Mouse (Mus musculus): ENCODE data around the gene Osbpl2. TPM values are rescaled to one million over a fixed set of nuclear protein-coding genes. Genes with fewer than 3 reads are reported as not detected.

Gene Osbpl2
- total RNA-seq (2015) (22.0 and 23.2 TPM in 2 replicates), total RNA-seq (2017) (39.8 and 62.2 TPM in 2 replicates)

DNA sequence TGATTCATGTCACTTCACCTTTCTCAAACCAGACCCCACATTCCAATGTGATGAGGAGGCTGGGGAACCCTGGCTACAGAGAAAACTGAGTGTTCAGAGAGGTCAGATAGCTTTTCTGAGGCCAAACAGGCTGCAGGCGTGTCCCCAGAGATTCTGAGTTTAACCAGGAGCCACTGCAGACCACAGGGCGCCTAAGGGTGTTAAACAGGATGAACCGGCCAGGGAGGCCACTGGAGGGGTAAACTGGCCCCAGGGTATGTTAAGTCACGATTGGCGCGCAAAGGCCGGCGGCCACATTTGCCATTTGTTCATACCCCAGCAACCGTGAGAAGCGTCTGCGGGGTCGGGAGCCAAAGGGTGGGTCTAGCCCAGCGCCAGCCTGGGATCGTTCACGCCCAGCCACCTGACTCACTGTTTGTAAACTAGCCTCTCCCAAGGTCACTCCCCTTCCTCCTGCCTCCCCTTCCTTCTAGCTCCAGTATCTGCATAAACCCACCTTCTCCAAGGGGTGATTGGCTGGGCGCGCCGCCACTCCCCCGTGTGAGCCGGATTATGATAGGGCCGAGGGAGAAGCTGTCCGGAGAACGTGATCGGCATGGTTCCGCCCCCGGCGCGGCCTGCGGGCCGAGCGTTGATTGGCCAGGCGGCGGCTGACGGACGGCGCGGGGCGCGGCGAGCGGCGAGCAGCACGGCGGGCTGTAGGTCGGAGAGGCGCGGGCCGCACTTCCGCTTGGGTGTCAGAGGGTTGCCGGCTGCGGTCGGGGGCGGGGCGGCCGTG lies at the start of gene Osbpl2:
TSS of gene Osbpl2 (plus strand) at position 646 of the 778 bp plus-strand sequence.
- ATAC-seq (ENCODE audit: poor library complexity, severe bottlenecking), result peak; percentile 85

- peak; percentile 23 for ATAC-seq (ENCODE audit: poor library complexity, severe bottlenecking)
These were observed 49.2 kb upstream of the Osbpl2 start for GRCm38 (mm10) chr2:180069770-180070480.

GRCm38 (mm10) chr2:180070481-180071453 lies 48.3 kb upstream of the Osbpl2 start, which contains the start of gene Mtg2:
TSS of gene Mtg2 (plus strand) at chr2:180070588.
- ATAC-seq (ENCODE audit: poor library complexity, severe bottlenecking), result peak; percentile 96

- no peak for ATAC-seq (ENCODE audit: poor library complexity, severe bottlenecking)
These were observed 47.4 kb upstream of the Osbpl2 start for GRCm38 (mm10) chr2:180071671-180072070.

DNA sequence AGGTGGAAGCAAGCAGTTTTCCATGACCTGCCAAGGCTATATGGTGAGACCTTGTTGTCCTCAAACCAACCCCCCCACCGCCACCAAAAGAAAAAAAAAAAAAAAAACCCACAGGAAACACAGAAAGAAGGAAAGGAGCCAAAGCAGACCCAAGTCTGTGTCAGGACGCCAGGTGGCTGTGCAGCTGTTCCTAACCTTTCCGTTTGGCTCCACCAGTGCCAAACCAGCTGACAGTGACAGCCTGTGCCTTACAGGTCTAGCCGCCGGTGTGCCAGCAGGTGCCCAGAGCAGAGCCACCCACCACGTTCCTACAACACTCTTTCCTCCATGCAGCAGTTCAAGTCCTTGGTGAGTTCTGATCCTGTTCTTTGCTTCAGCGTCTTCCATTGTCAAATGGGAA lies 46.2 kb upstream of the Osbpl2 start:
- ATAC-seq (ENCODE audit: poor library complexity, severe bottlenecking), result no peak

DNA sequence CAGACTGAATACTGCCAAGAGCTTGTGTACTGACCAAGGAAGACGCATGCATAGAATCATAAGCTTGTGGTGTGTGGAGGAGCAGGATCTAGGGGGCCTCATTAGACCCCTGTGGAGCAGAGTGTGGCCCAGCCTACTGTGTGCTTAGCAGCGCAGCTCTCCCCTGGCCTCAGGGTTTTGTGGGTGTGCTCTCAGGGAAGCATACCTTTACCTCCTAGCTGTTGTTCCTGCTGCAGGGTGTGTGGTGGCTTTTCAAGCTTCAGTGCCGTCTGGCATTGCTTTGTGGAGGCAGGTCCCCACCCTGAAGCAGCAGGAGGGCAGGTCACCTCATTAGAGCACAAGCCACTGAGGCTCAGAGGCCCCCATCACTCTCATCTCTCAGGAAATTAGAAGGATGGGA lies 41.5 kb upstream of the Osbpl2 start:
- no peak for ATAC-seq (ENCODE audit: poor library complexity, severe bottlenecking)

DNA sequence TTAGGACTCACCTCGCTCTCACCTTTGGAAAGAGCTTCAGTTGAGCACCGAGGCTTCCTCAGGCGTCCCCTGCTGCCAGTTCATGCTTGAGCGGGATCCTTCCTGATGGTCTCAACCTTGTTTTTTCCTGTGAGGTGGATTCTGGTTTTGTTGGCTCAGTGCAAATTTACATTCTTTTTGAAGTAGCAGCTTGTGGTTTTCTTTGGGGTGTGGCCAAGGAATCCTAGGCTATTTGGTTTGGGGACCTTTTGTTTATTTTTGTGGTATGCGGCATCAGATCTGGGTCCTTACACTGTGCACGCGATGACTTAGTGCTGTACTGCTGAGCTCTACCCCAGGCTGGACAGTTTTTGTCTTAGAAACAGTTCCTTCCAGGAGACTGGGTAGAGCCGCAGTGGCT lies 38.4 kb upstream of the Osbpl2 start:
- ATAC-seq (ENCODE audit: poor library complexity, severe bottlenecking), result no peak

- no peak for ATAC-seq (ENCODE audit: poor library complexity, severe bottlenecking)
These were observed 36.0 kb upstream of the Osbpl2 start for GRCm38 (mm10) chr2:180083063-180083462.

GRCm38 (mm10) chr2:180084565-180084964 lies 34.5 kb upstream of the Osbpl2 start:
- ATAC-seq (ENCODE audit: poor library complexity, severe bottlenecking), result no peak

DNA sequence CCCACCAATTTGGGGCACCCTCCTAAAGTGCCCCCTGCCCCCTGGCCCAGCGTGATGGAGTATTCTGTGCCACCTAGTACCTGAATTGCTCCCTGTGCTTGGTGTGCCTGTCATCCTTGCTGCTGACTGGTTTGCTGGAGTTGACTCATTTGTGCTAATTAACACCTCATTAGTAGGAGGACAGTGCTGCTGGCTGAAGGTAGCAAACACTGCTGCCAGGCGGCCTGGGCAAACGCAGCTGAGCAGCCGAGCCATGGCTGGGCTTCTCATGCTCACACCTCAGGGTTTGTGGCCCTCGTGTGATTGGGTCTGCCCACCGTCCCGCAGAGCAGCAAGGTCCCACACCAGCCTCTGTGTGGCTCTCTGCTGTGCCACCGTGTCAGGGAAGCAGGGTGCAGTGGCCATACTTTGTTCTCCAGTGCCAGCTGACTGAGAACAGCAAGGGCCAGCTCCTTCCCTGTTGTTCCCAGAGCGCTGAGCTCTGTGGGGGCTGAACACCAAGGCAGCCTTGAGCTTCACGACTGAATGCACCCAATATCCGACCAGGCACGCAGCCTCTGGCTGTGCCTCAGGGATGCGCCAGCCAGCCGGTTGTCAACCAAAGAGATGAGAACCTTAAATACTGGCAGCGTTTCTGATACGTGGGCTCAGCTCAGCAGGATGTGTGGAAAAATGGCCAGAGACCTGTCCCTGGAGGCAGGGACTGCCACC lies 33.0 kb upstream of the Osbpl2 start:
- ATAC-seq (ENCODE audit: poor library complexity, severe bottlenecking), result no peak

- no peak for ATAC-seq (ENCODE audit: poor library complexity, severe bottlenecking)
These were observed 32.5 kb upstream of the Osbpl2 start for GRCm38 (mm10) chr2:180086637-180087027.

GRCm38 (mm10) chr2:180087472-180087871 lies 31.6 kb upstream of the Osbpl2 start:
- peak; percentile 40; the same call in 1 of the 2 replicates for ATAC-seq (ENCODE audit: poor library complexity, severe bottlenecking)

DNA sequence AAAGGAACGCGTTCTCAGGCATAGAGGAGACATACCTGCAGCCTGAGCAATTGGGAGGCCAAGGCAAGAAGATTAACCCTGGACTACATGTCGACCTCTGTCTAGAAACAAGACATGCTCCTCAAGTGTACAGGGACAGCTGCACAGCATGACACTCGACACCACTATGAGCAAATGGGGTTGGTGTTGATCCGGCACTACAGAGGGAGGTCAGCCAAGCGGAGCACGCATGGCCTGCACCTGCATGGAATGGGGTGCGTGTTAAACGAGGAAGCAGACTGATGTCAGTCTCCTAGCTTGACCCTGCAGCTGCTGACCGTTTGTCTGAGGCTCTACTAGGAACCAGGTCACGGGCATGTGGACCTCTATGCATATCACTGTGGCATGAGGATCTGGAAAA lies 28.8 kb upstream of the Osbpl2 start:
- no peak for ATAC-seq (ENCODE audit: poor library complexity, severe bottlenecking)

DNA sequence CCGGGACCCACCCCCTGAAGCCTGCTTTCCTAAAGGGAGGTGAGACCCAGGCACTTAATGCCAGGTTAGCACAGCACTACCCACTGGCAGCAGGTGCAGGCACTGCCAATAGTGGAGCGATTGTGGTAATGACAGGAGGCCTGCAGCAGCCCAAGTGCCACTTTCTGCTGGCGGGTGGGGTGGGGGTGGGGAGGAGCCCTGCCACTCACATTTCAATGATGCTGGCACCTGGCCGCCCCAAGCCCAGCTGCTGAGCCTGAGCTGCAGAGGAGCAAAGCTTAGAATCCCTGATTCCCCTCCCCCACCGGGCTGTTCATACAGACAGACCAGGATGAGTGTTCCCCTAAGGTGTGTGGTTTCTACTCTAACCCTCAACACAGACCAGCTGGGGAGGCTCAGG lies 23.4 kb upstream of the Osbpl2 start:
- ATAC-seq (ENCODE audit: poor library complexity, severe bottlenecking), result no peak

- ATAC-seq (ENCODE audit: poor library complexity, severe bottlenecking), result no peak
These were observed 21.5 kb upstream of the Osbpl2 start for GRCm38 (mm10) chr2:180097585-180097984.

DNA sequence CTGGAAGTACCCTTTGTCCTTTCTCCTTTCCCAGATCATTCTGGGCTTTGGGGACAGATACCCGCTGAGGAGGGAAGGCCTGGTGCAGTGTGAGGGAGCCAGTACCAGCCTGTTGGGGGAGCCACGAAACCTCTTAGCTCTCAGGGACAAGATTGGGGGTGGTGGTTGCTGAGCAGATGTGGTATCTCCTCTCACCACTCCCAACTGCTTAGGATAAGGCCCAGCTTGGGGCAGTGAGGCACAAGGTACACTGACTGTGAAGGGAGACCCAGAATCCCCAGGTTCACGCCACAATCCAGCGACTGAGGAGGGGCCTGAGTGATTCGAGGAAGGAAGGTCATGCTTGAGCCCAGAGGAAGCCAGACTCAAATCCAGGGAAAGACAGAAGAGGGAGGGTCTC lies 20.9 kb upstream of the Osbpl2 start:
- peak; percentile 33; the same call in 1 of the 2 replicates for ATAC-seq (ENCODE audit: poor library complexity, severe bottlenecking)

- ATAC-seq (ENCODE audit: poor library complexity, severe bottlenecking), result no peak
These were observed 19.6 kb upstream of the Osbpl2 start for GRCm38 (mm10) chr2:180099529-180099928.

DNA sequence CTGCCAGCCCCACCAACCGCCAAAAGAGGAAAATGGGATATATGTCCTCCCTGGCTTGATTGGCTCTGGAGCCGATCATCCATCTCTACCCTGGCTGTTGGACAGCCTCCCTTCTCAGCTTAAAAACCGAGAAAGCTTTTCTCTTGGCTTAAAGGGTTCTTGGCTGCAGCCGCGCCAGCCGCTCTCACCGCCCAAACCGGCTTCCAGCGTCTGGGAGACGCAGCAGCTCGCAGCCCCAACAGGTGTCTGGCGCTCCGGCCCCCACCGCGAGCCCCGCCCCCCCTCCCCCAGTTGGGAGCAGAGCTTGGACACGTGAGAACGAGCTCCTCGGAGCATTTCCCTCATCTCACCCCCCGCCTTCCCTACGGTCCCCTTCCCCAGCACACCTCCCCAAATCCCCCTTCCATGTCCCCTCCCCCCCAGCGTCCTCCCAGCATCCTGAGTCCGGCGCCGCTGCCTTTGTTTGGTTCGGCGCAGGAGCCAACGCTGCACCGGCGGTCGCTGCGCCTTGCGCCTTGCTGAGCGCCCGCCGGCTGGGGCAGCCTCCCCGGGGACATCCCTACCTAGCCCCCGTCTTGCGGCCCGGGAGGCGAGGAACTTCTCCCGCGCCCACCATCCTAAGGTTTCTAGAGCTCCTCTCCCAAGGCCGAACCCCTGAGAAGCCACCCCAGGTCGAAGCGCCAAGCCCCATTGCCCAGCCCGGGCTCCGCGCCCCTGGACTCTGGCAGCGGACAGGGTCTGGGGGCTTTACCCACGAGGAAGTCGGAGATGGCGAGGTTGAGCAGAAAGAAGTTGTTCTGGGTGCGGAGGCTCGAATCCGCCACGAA lies 15.7 kb upstream of the Osbpl2 start:
- ATAC-seq (ENCODE audit: poor library complexity, severe bottlenecking), result no peak

- peak; percentile 74 for ATAC-seq (ENCODE audit: poor library complexity, severe bottlenecking)
These were observed 15.0 kb upstream of the Osbpl2 start, which contains the start of gene Hrh3 for GRCm38 (mm10) chr2:180103978-180104658. TSS of gene Hrh3 (minus strand) at chr2:180104488.

Measured in megakaryocyte, adult 5-6 weeks (primary cell).